Mouse (Mus musculus) thymus, adult 2 months (tissue): ENCODE measurements around the gene Mfsd2a.

Source experiments
- CTCF ChIP-seq: fragments of 200-500 bp; IDR thresholded peaks from 2 replicates; pipeline ENCODE4 v1.5.1; 2012; ENCODE audit warnings: mild to moderate bottlenecking, control low read depth, low read length, moderate library complexity, borderline replicate concordance; ENCODE audit not compliant: control insufficient read depth, poor library complexity, insufficient read depth; ENCODE audit errors: extremely low read depth
- POLR2A ChIP-seq: fragments of 200-500 bp; IDR thresholded peaks from 2 replicates; pipeline ENCODE4 v1.6.1; 2012; ENCODE audit warnings: mild to moderate bottlenecking, low read length, control low read depth, moderate library complexity; ENCODE audit not compliant: control insufficient read depth, poor library complexity, insufficient read depth; ENCODE audit errors: extremely low read depth

DNA sequence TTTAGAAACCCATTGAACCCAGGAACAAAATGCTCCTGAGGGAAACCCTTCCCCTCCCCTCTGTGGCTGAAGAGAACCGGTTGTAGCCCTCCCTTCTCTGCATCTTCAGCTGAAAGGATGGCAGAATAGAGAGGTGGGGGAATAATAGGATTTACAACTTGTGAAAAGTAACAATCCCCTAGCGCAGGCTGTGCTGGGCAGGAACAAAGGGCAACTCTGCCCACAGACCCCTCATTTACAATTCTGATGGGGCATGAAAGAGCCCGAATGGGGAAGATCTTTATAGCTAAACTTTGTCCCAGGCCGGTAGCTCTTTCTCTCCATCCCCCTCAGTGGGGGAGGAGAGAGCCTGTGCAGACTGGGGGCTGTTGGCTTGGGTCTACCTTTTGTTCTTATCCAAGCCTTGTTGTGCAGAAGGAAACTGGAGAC lies 38.3 kb upstream of the Mfsd2a start:
- TF ChIP-seq CTCF, result no peak
- no peak for TF ChIP-seq POLR2A
